Mouse (Mus musculus): ENCODE results near the gene 1700025C18Rik. TPM values are rescaled to one million over a fixed set of nuclear protein-coding genes. Genes with fewer than 3 reads are reported as not detected.

1700025C18Rik gene
- total and polyA plus RNA-seq, 2 experiments: not detected

DNA sequence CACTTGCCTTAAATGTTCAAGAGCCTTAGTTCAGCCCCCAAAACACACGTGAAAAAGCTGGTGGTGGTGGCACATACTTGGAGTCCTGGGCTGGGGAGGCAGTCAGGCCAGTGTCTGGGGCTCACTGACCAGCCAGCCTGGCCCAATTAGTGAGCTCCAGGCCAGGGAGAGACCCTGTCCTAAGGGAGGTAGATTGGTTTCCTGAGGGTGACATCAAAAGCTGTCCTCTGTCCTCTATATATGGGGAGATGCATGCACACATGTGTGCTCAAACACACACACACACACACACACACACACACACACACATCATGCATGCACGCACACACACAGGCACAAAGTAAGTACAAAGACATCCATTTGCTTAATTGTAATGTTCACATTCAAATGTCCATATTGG lies 46.8 kb downstream of the 1700025C18Rik start:
- H3K27ac ChIP-seq (replicated peaks; ENCODE audit: insufficient read depth, low read depth, low read length): no peak overlapping the region
- H3K4me3 ChIP-seq (ENCODE audit: insufficient read depth, low read depth, low read length): no peak overlapping the region
- 66% methylated on average over 2 of the region's 2 CpGs for WGBS
- no peaks in the 10 kb centered on the region for H3K79me2 ChIP-seq (ENCODE audit: control insufficient read depth, insufficient read depth, low read length)
- no peak overlapping the region for H3K9ac ChIP-seq (ENCODE audit: low read depth, low read length)
- H3K27me3 ChIP-seq (ENCODE audit: control insufficient read depth, insufficient read depth, low read length): no peaks in the 10 kb centered on the region; the same call in 1 of the 2 replicates
- no peaks in the 10 kb centered on the region for H3K4me1 ChIP-seq (ENCODE audit: control insufficient read depth, insufficient read depth, low read length)
- DNase-seq (ENCODE audit: extremely low read depth, low read depth, low spot score): no peak
- TF ChIP-seq CTCF (IDR thresholded peaks at IDR 0.05; ENCODE audit: low read depth, low read length) (no peak), POLR2A (IDR thresholded peaks at IDR 0.05; ENCODE audit: extremely low read depth, insufficient read depth, low read length) (no peak)
- no peaks in the 10 kb centered on the region for H3K36me3 ChIP-seq (ENCODE audit: control insufficient read depth, insufficient read depth, low read length)

DNA sequence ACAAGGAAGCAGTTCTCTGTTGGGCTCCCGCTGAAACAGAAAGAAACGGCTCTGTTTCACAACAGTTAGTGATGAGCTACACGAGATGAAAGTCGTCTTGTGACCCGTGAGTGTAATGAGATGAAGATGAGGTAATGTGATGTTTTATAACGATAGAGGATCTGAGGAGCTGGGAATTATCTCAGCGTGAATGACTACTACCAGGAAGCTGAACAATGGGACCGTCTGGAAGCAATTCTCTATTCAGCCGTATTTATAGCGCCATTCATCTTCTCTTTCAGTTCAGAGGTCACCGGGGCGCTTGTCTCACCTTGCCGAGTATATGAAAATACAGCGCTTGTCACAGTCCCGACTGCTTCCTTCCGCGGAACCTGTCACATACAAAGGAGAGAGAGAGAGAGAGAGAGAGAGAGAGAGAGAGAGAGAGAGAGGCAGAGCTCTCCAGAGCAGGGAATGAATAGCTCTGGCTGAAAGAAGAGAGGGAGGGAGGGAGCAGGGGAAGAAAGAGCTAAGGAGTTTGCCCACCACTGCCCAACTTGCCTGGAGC lies 47.4 kb downstream of the 1700025C18Rik start:
- Histone ChIP-seq H3K4me1 (ENCODE audit: control insufficient read depth, insufficient read depth, low read length) (no peaks in the 10 kb centered on the region), H3K9ac (ENCODE audit: low read depth, low read length) (no peak overlapping the region), H3K27ac (replicated peaks; ENCODE audit: insufficient read depth, low read depth, low read length) (no peak overlapping the region), H3K36me3 (ENCODE audit: control insufficient read depth, insufficient read depth, low read length) (no peaks in the 10 kb centered on the region), H3K4me3 (ENCODE audit: insufficient read depth, low read depth, low read length) (no peak overlapping the region), H3K79me2 (ENCODE audit: control insufficient read depth, insufficient read depth, low read length) (no peaks in the 10 kb centered on the region), H3K27me3 (ENCODE audit: control insufficient read depth, insufficient read depth, low read length) (no peaks in the 10 kb centered on the region; the same call in 1 of the 2 replicates)
- TF ChIP-seq POLR2A (IDR thresholded peaks at IDR 0.05; ENCODE audit: extremely low read depth, insufficient read depth, low read length) (no peak), CTCF (IDR thresholded peaks at IDR 0.05; ENCODE audit: low read depth, low read length) (no peak)
- WGBS: 56% methylated on average over 17 of the region's 17 CpGs
- DNase-seq (ENCODE audit: extremely low read depth, low read depth, low spot score): no peak

DNA sequence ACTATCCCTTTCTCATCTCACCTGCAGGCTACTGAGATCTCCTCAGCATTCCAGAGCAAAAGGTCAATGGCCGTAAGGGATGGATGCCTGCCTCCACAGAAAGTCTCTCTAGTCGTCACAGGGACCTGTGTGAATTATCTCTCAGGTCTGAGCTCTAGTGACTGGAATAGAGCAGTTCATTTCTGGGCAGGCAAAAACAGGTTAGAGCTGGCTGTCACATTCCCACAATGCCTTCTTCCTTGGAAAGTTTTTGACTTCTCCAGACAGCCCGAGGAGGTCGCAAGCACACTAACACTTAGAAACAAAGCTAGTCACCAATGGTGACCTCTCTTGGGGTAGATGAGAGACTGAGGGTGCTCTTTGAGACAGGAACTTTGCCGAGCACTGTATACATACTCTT lies 48.4 kb downstream of the 1700025C18Rik start:
- Histone ChIP-seq H3K36me3 (ENCODE audit: control insufficient read depth, insufficient read depth, low read length) (no peaks in the 10 kb centered on the region), H3K4me3 (ENCODE audit: insufficient read depth, low read depth, low read length) (no peak overlapping the region), H3K9ac (ENCODE audit: low read depth, low read length) (no peak overlapping the region), H3K4me1 (ENCODE audit: control insufficient read depth, insufficient read depth, low read length) (no peaks in the 10 kb centered on the region), H3K79me2 (ENCODE audit: control insufficient read depth, insufficient read depth, low read length) (no peaks in the 10 kb centered on the region), H3K27ac (replicated peaks; ENCODE audit: insufficient read depth, low read depth, low read length) (no peak overlapping the region), H3K27me3 (ENCODE audit: control insufficient read depth, insufficient read depth, low read length) (no peaks in the 10 kb centered on the region; the same call in 1 of the 2 replicates)
- no peak for TF ChIP-seq POLR2A (IDR thresholded peaks at IDR 0.05; ENCODE audit: extremely low read depth, insufficient read depth, low read length)
- no peak for TF ChIP-seq CTCF (IDR thresholded peaks at IDR 0.05; ENCODE audit: low read depth, low read length)
- WGBS: 89% methylated on average over 5 of the region's 5 CpGs
- DNase-seq (ENCODE audit: extremely low read depth, low read depth, low spot score): no peak

DNA sequence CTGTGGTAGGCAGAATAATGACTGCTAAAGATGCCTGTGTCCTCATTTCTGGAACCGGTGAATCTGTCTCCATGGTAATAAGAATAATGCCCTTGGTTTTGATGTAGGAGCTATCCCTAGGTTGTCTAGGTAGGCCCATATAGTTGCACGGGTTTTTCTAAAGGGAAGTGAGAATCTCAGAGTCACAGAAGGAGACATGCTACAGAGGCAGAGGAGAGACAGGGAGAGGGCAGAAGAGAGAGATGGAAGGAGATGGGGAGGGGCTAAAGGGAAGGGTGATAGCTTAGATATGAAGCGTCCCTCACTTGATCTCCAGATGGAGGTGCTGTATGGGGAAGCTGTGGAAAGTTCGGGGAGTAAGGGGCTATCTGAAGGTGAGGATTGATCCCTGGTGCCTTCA lies 53.1 kb downstream of the 1700025C18Rik start:
- Histone ChIP-seq H3K4me3 (ENCODE audit: insufficient read depth, low read depth, low read length) (no peak overlapping the region), H3K9ac (ENCODE audit: low read depth, low read length) (no peak overlapping the region), H3K79me2 (ENCODE audit: control insufficient read depth, insufficient read depth, low read length) (peaks cover 10% of the 10 kb centered on the region), H3K27me3 (ENCODE audit: control insufficient read depth, insufficient read depth, low read length) (no peaks in the 10 kb centered on the region), H3K27ac (replicated peaks; ENCODE audit: insufficient read depth, low read depth, low read length) (no peak overlapping the region), H3K36me3 (ENCODE audit: control insufficient read depth, insufficient read depth, low read length) (no peaks in the 10 kb centered on the region), H3K4me1 (ENCODE audit: control insufficient read depth, insufficient read depth, low read length) (peaks cover 8% of the 10 kb centered on the region; the same call in 1 of the 2 replicates)
- no peak for TF ChIP-seq CTCF (IDR thresholded peaks at IDR 0.05; ENCODE audit: low read depth, low read length)
- TF ChIP-seq POLR2A (IDR thresholded peaks at IDR 0.05; ENCODE audit: extremely low read depth, insufficient read depth, low read length): no peak
- no peak for DNase-seq (ENCODE audit: extremely low read depth, low read depth, low spot score)
- WGBS: 75% methylated on average over 4 of the region's 4 CpGs

DNA sequence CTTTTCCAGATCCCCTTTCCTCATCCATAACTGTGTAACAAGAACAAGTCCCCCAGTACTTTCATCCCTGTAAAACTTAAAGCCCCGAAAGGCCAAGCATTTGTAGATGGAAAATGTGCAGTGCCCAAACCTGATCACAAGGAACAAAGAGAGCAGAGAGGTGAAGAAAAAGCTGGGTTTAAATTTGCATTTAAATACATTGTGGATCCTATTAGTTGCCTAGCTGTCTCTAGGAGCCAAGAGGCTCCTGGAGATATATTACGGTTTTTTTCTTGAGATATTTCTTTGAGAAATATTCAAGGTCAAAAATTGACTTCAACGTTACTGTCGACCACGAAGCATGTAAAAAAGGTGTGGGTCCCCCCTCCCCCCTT lies 55.5 kb downstream of the 1700025C18Rik start:
- 56% methylated on average over 5 of the region's 5 CpGs for WGBS
- H3K4me3 ChIP-seq (ENCODE audit: insufficient read depth, low read depth, low read length): peak overlapping the region; percentile 15; the same call in 1 of the 2 replicates
- no peak overlapping the region for H3K9ac ChIP-seq (ENCODE audit: low read depth, low read length)
- no peaks in the 10 kb centered on the region for H3K27me3 ChIP-seq (ENCODE audit: control insufficient read depth, insufficient read depth, low read length)
- peaks cover 8% of the 10 kb centered on the region; the same call in 1 of the 2 replicates for H3K4me1 ChIP-seq (ENCODE audit: control insufficient read depth, insufficient read depth, low read length)
- no peak overlapping the region for H3K27ac ChIP-seq (replicated peaks; ENCODE audit: insufficient read depth, low read depth, low read length)
- DNase-seq (ENCODE audit: extremely low read depth, low read depth, low spot score): no peak
- H3K36me3 ChIP-seq (ENCODE audit: control insufficient read depth, insufficient read depth, low read length): no peaks in the 10 kb centered on the region
- no peak for TF ChIP-seq CTCF (IDR thresholded peaks at IDR 0.05; ENCODE audit: low read depth, low read length)
- TF ChIP-seq POLR2A (IDR thresholded peaks at IDR 0.05; ENCODE audit: extremely low read depth, insufficient read depth, low read length): no peak
- H3K79me2 ChIP-seq (ENCODE audit: control insufficient read depth, insufficient read depth, low read length): peaks cover 14% of the 10 kb centered on the region

Measured in liver, adult 2 months (tissue).